Mouse (Mus musculus) lung, postnatal 0 days (tissue): ENCODE results near the gene Pik3r3. TPM values are rescaled to one million over a fixed set of nuclear protein-coding genes. Genes with fewer than 3 reads are reported as not detected.

ENCODE experiments used
- ATAC-seq: fragments of 200-750 bp; cut with Nextera tagmentation; 2 replicates; pipeline ENCODE4 v1.8.0; 2017; ENCODE audit warnings: moderate library complexity
- DNase-seq: peaks from one replicate; pipeline ENCODE4 v3.0.0-alpha.2; 2016; ENCODE audit warnings: low spot score
- H3K27ac ChIP-seq: fragments of 300-500 bp; sonication (generic); 2 replicates; pipeline ENCODE4 v1.5.1; 2014; ENCODE audit warnings: antibody characterized with exemption, mild to moderate bottlenecking, low read length, mixed read lengths
- H3K27me3 ChIP-seq: fragments of 300-500 bp; sonication (generic); replicated peaks from 2 replicates; pipeline ENCODE4 v1.6.1; 2014; ENCODE audit warnings: low read length, mixed read lengths; ENCODE audit not compliant: insufficient read depth
- H3K36me3 ChIP-seq: fragments of 300-500 bp; sonication (generic); 2 replicates; pipeline ENCODE4 v1.6.1; 2014; ENCODE audit warnings: low read length, mixed read lengths; ENCODE audit not compliant: insufficient read depth
- H3K4me1 ChIP-seq: fragments of 300-500 bp; sonication (generic); 2 replicates; pipeline ENCODE4 v1.6.1; 2014; ENCODE audit warnings: antibody characterized with exemption, low read depth, low read length, mixed read lengths; ENCODE audit not compliant: insufficient read depth
- H3K4me2 ChIP-seq: fragments of 300-500 bp; sonication (generic); replicated peaks from 2 replicates; pipeline ENCODE4 v1.6.1; 2014; ENCODE audit warnings: low read depth, mild to moderate bottlenecking, low read length, moderate library complexity, mixed read lengths
- H3K4me3 ChIP-seq: fragments of 300-500 bp; sonication (generic); 2 replicates; pipeline ENCODE4 v1.5.1; 2014; ENCODE audit warnings: low read depth, low read length
- H3K9ac ChIP-seq: fragments of 300-500 bp; sonication (generic); replicated peaks from 2 replicates; pipeline ENCODE4 v1.6.1; 2014; ENCODE audit warnings: low read depth, mild to moderate bottlenecking
- H3K9me3 ChIP-seq: fragments of 300-500 bp; sonication (generic); 2 replicates; pipeline ENCODE4 v1.6.1; 2016; ENCODE audit warnings: low read length, mixed read lengths
- CTCF ChIP-seq: IDR thresholded peaks from 2 replicates; pipeline ENCODE4 v1.5.1; 2016; ENCODE audit warnings: antibody characterized with exemption, mild to moderate bottlenecking
- EP300 ChIP-seq: IDR thresholded peaks from 2 replicates; pipeline ENCODE4 v1.6.1; 2016; ENCODE audit warnings: antibody characterized with exemption, mild to moderate bottlenecking, control low read depth
- WGBS: fragments of 180-500 bp; shearing (Covaris S2); extraction: QIAGEN DNeasy Blood & Tissue Kit; methylation state at CpG from one replicate; pipeline ENCODE4 v1.1.7; 2014; 5-methylcytosine and 5-hydroxymethylcytosine counted together
- polyA plus RNA-seq: library from polyadenylated mRNA; unstranded; fragments of >200 nt; fragmentation: Nextera tagmentation; extraction: Ambion mirVana; gene quantifications from 2 replicates; pipeline ENCODE4 v1.2.1, GENCODE M21; 2015

Gene Pik3r3
- polyA plus RNA-seq, 1 experiment from 2014 or later, result 10.0 TPM

GRCm38 (mm10) chr4:116192286-116192835, 29.1 kb upstream of the Pik3r3 start:
- TF ChIP-seq EP300, result no peak
- no peak for TF ChIP-seq CTCF
- no peak overlapping the region for H3K27ac ChIP-seq
- no peaks in the 10 kb centered on the region for H3K27me3 ChIP-seq
- no peaks in the 10 kb centered on the region for H3K9me3 ChIP-seq
- no peaks in the 10 kb centered on the region for H3K36me3 ChIP-seq
- 30% methylated on average over 4 of the region's 4 CpGs for WGBS
- H3K4me1 ChIP-seq, result no peaks in the 10 kb centered on the region
- no peak overlapping the region for H3K4me3 ChIP-seq
- H3K9ac ChIP-seq, result no peak overlapping the region
- DNase-seq, result no peak
- peak; percentile 37 for ATAC-seq
- H3K4me2 ChIP-seq, result no peak overlapping the region

DNA sequence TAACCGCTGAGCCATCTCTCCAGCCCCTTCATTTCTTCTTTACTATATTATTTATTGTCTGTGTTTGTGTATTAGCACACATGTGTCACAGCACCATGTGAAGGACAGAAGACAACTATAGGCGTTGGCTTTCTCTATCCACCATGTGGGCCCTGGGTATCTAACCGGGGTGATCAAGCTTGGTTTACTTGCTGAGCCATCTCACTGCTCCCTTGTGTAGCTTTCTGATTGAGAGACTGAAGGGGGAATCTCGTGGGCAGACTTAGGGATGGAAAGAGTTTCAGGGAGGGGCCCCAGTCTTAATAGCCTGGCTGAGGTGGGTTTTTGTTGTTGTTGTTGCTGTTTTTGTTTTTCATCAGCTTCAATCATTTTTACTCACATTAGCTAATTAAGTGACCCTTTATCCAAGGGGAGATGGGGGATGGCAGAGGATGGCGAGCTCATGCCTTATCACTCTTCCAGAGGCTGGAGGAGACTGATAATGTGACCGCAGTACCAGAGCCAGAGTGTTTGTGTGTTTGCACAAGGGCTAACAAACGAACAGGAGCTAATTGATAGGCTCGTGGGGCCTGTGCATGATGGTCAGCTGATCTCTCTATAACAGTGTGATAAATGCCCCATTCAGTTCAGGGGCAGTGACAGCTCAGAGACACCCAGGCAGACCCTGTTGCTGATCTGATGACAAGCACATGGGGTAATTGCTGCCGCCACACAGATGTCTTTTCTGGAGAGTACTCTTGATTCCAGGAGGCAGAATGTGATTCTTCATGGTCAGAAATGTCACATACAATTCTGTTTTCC, 27.6 kb upstream of the Pik3r3 start:
- no peak overlapping the region for H3K4me3 ChIP-seq
- H3K27ac ChIP-seq, result no peak overlapping the region
- 47% methylated on average over 9 of the region's 9 CpGs for WGBS
- no peaks in the 10 kb centered on the region for H3K9me3 ChIP-seq
- no peaks in the 10 kb centered on the region for H3K27me3 ChIP-seq
- DNase-seq (no peak), ATAC-seq (no peak)
- H3K36me3 ChIP-seq, result no peaks in the 10 kb centered on the region
- no peak overlapping the region for H3K4me2 ChIP-seq
- no peak overlapping the region for H3K9ac ChIP-seq
- no peaks in the 10 kb centered on the region for H3K4me1 ChIP-seq
- TF ChIP-seq CTCF, result no peak
- TF ChIP-seq EP300, result no peak

DNA sequence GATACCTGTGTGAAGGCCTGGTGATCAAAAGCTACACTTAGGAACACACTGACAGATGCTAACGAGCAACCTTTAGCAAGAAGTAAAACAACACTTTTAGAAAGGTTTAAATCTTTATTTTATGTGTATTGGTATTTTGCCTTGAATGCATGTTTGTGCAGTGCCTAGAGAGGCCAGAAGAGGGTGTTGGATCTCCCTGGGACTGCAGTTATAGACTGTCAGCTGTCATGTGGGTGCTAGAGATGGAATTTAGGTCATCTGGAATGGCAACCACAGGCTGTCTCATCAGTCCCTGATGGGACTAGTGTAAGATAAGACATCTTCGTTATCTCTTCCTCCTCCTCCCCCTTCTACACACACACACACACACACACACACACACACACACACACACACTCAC, 23.0 kb upstream of the Pik3r3 start:
- no peak overlapping the region for H3K9ac ChIP-seq
- ATAC-seq (no peak), DNase-seq (no peak)
- no peaks in the 10 kb centered on the region for H3K9me3 ChIP-seq
- H3K27me3 ChIP-seq, result no peaks in the 10 kb centered on the region
- 71% methylated on average over 2 of the region's 2 CpGs for WGBS
- H3K27ac ChIP-seq, result no peak overlapping the region
- peak; percentile 55 for TF ChIP-seq CTCF
- no peak for TF ChIP-seq EP300
- H3K4me2 ChIP-seq, result no peak overlapping the region
- no peak overlapping the region for H3K4me3 ChIP-seq
- H3K4me1 ChIP-seq, result no peaks in the 10 kb centered on the region
- no peaks in the 10 kb centered on the region for H3K36me3 ChIP-seq

DNA sequence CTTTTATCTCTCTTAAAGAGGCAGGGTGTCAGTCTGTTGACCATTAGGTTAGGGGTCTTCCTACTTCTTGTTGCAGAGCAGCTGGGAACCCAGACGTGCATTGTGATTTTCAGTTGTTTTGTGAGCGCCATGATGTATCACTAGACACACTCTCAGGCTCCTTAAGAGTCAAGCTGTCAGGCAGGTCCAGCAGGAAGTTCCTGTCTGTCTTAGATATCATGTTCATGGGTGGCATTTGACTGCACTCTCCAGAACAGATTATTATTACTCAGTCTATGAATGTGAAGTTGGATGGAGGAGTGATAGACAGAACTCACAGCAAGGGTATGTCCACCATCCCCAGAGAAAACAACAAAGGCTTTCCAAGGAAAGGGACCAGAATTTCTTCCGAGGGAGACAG, 17.0 kb upstream of the Pik3r3 start:
- no peak overlapping the region for H3K4me2 ChIP-seq
- H3K9ac ChIP-seq, result no peak overlapping the region
- TF ChIP-seq EP300, result no peak
- no peak for TF ChIP-seq CTCF
- ATAC-seq, result no peak
- no peaks in the 10 kb centered on the region for H3K27me3 ChIP-seq
- DNase-seq, result no peak
- H3K27ac ChIP-seq, result no peak overlapping the region
- no peaks in the 10 kb centered on the region for H3K4me1 ChIP-seq
- no peaks in the 10 kb centered on the region for H3K9me3 ChIP-seq
- no peaks in the 10 kb centered on the region for H3K36me3 ChIP-seq
- 47% methylated on average over 3 of the region's 3 CpGs for WGBS
- H3K4me3 ChIP-seq, result no peak overlapping the region

- Histone ChIP-seq H3K9ac (no peak overlapping the region), H3K4me2 (no peak overlapping the region), H3K4me3 (no peak overlapping the region), H3K4me1 (no peaks in the 10 kb centered on the region), H3K27ac (no peak overlapping the region), H3K9me3 (no peaks in the 10 kb centered on the region), H3K27me3 (no peaks in the 10 kb centered on the region), H3K36me3 (no peaks in the 10 kb centered on the region)
- TF ChIP-seq EP300 (no peak), CTCF (no peak)
- DNase-seq (peak; percentile 24), ATAC-seq (no peak; the same call in 1 of the 2 replicates)
- 71% methylated on average over 4 of the region's 4 CpGs for WGBS
Observed at GRCm38 (mm10) chr4:116206531-116206930, 14.9 kb upstream of the Pik3r3 start.

DNA sequence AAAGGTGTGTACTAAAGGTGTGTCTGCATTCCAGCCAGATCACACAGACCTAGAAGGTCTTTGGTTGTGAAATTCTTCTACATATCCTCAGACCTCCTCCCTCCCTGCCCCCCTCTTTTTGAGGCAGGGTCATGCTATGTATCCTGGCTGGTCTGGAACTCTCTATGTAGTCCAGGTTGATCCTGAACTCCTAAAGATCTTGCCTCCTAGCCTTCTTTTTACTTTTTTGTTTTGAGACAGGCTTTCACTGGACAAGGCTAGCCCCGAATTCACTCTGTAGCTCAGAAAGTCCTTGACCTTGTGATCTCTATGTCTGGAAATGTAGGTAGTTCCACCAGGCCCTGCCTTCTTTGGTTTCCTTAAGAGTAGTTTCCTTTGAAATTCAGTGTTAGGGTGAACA, 12.5 kb upstream of the Pik3r3 start:
- Histone ChIP-seq H3K4me3 (no peak overlapping the region), H3K4me2 (no peak overlapping the region), H3K4me1 (no peaks in the 10 kb centered on the region), H3K27ac (no peak overlapping the region), H3K9me3 (no peaks in the 10 kb centered on the region), H3K36me3 (no peaks in the 10 kb centered on the region), H3K27me3 (no peaks in the 10 kb centered on the region), H3K9ac (no peak overlapping the region)
- no peak for DNase-seq
- 84% methylated on average over 1 of the region's 1 CpGs for WGBS
- no peak for ATAC-seq
- TF ChIP-seq CTCF (no peak), EP300 (no peak)
